Mouse (Mus musculus) liver, postnatal 0 days (tissue): Measurements from ENCODE around the gene Gm49486. TPM values are rescaled to one million over a fixed set of nuclear protein-coding genes. Genes with fewer than 3 reads are reported as not detected.

Experiments
- ATAC-seq: fragments of 200-750 bp; cut with Nextera tagmentation; 2 replicates; pipeline ENCODE4 v1.8.0; 2017; ENCODE audit warnings: mild to moderate bottlenecking, moderate library complexity
- DNase-seq: peaks from one replicate; pipeline ENCODE4 v3.0.0-alpha.2; 2016
- H3K27ac ChIP-seq: fragments of 300-500 bp; sonication (generic); 2 replicates; pipeline ENCODE4 v1.5.1; 2014; ENCODE audit warnings: antibody characterized with exemption, moderate library complexity, mild to moderate bottlenecking, low read depth
- H3K27me3 ChIP-seq: fragments of 300-500 bp; sonication (generic); 2 replicates; pipeline ENCODE4 v1.6.1; 2014; ENCODE audit warnings: low read length, control low read depth, mixed read lengths; ENCODE audit not compliant: insufficient read depth
- H3K36me3 ChIP-seq: fragments of 300-500 bp; sonication (generic); replicated peaks from 2 replicates; pipeline ENCODE4 v1.6.1; 2014; ENCODE audit warnings: mild to moderate bottlenecking, control low read depth, low read length, moderate library complexity, mixed read lengths; ENCODE audit not compliant: insufficient read depth
- H3K4me1 ChIP-seq: fragments of 300-500 bp; sonication (generic); 2 replicates; pipeline ENCODE4 v1.6.1; 2014; ENCODE audit warnings: antibody characterized with exemption, mild to moderate bottlenecking, control low read depth; ENCODE audit not compliant: insufficient read depth
- H3K4me2 ChIP-seq: fragments of 300-500 bp; sonication (generic); 2 replicates; pipeline ENCODE4 v1.6.1; 2014; ENCODE audit warnings: low read depth, mild to moderate bottlenecking, low read length, moderate library complexity, mixed read lengths
- H3K4me3 ChIP-seq: fragments of 300-500 bp; sonication (generic); 2 replicates; pipeline ENCODE4 v1.5.1; 2014; ENCODE audit warnings: low read depth, low read length
- H3K9ac ChIP-seq: fragments of 300-500 bp; sonication (generic); replicated peaks from 2 replicates; pipeline ENCODE4 v1.6.1; 2014; ENCODE audit warnings: mild to moderate bottlenecking, moderate library complexity
- H3K9me3 ChIP-seq: fragments of 300-500 bp; sonication (generic); 2 replicates; pipeline ENCODE4 v1.6.1; 2016; ENCODE audit warnings: mild to moderate bottlenecking, control low read depth, low read length, mixed read lengths
- CTCF ChIP-seq: sonication (generic); IDR thresholded peaks from 2 replicates; pipeline ENCODE4 v1.5.1; 2016; ENCODE audit warnings: antibody characterized with exemption, low read depth
- EP300 ChIP-seq: IDR thresholded peaks from 2 replicates; pipeline ENCODE4 v1.6.1; 2016; ENCODE audit warnings: antibody characterized with exemption, low read depth, mild to moderate bottlenecking
- WGBS: fragments of 180-500 bp; shearing (Covaris S2); extraction: QIAGEN DNeasy Blood & Tissue Kit; methylation state at CpG from one replicate; pipeline ENCODE4 v1.1.7; 2014; ENCODE audit not compliant: insufficient replicate concordance; 5-methylcytosine and 5-hydroxymethylcytosine counted together
- polyA plus RNA-seq: library from polyadenylated mRNA; unstranded; fragments of >200 nt; fragmentation: Nextera tagmentation; extraction: Ambion mirVana; gene quantifications from 2 replicates; pipeline ENCODE4 v1.2.1, GENCODE M21; 2015

Gm49486 gene
- polyA plus RNA-seq, 1 experiment from 2014 or later, result 0.08 TPM

DNA sequence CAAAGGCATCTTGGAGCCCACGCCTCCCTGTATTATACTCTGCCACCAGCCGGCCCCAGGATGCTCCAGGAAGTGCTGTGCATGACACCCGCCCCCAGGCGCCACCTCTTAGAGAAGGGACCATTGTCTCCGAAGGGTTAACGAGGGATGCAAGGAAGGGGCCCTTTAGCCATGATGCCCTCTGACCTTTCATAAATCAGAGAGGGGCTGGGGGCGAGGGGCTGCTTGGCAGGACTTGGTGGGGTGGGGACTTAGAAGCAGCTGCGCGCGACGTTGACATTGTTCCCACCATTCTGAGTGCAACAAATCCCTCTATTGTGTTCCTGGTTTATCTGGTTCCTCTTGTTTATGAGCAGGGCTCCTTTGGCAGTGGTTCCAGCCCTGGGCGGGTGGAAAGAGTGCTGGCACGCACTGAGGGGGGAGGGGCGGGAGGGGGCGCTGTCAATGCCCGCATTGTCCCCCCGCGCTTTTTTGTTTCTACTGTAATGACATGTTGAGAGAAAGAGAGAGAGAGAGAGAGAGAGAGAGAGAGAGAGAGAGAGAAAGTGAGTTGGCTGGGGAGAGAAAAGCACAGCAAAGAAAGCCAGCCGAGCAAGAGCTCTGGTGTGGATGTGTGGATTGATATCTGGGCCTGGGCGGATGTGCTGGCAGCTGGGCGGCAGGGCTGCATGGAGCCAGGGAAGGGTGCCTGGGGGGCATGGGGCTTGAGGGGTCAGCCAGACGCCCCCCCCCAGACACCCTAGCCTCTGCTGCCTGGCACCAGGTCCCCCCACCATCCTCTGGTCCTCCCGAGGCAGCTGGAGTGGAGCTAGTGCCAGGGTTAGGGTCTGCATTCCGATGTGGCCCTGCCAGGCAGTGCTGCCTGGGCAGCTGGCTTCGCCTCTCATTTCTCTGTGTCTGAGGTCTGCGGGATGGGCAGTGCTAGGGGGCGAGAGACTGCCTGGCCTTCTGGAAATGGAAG is 36.0 kb upstream of the Gm49486 start:
- peaks cover 13% of the 10 kb centered on the region; the same call in 1 of the 2 replicates for H3K4me1 ChIP-seq
- no peaks in the 10 kb centered on the region for H3K27me3 ChIP-seq
- no peaks in the 10 kb centered on the region for H3K9me3 ChIP-seq
- ATAC-seq (no peak), DNase-seq (no peak)
- H3K9ac ChIP-seq, result no peak overlapping the region
- H3K4me3 ChIP-seq, result no peak overlapping the region
- 58% methylated on average over 26 of the region's 27 CpGs for WGBS
- no peaks in the 10 kb centered on the region for H3K36me3 ChIP-seq
- no peak overlapping the region for H3K27ac ChIP-seq
- no peak for TF ChIP-seq CTCF
- H3K4me2 ChIP-seq, result no peak overlapping the region

DNA sequence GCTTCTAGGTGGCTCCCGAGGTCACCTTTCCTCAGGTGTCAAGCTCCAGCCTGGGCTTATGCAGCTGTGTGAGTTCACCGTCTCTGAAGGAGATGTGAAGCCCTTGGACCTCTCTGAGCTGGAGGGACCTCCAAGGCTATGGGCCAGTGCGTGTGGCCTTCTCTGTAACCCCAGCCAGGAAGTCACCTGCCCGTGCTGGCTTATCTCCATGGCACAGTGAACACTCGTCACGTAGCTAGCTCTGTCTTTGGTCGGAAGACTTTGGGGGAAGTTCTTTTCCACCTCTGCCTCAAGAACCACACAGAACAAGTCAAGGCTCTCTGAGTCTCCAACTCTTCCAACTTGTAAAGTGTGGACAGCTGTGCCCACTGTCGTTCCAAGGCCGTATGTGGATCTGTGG is 35.1 kb upstream of the Gm49486 start:
- Histone ChIP-seq H3K4me3 (no peak overlapping the region), H3K27ac (no peak overlapping the region), H3K4me1 (peaks cover 13% of the 10 kb centered on the region; the same call in 1 of the 2 replicates), H3K9ac (no peak overlapping the region), H3K4me2 (no peak overlapping the region), H3K27me3 (no peaks in the 10 kb centered on the region), H3K9me3 (no peaks in the 10 kb centered on the region), H3K36me3 (no peaks in the 10 kb centered on the region)
- no peak for TF ChIP-seq CTCF
- no peak for TF ChIP-seq EP300
- no peak for ATAC-seq
- WGBS, result 42% methylated on average over 9 of the region's 9 CpGs
- DNase-seq, result no peak

- no peaks in the 10 kb centered on the region for H3K36me3 ChIP-seq
- peaks cover 13% of the 10 kb centered on the region; the same call in 1 of the 2 replicates for H3K4me1 ChIP-seq
- H3K27me3 ChIP-seq, result no peaks in the 10 kb centered on the region
- ATAC-seq (peak; percentile 35; the same call in 1 of the 2 replicates), DNase-seq (no peak)
- H3K4me2 ChIP-seq, result no peak overlapping the region
- H3K27ac ChIP-seq, result no peak overlapping the region
- TF ChIP-seq CTCF (no peak), EP300 (no peak)
- H3K9me3 ChIP-seq, result no peaks in the 10 kb centered on the region
- H3K4me3 ChIP-seq, result no peak overlapping the region
- WGBS, result 69% methylated on average over 2 of the region's 2 CpGs
- H3K9ac ChIP-seq, result no peak overlapping the region
Observed at GRCm38 (mm10) chr15:79194946-79195345, 34.2 kb upstream of the Gm49486 start.

DNA sequence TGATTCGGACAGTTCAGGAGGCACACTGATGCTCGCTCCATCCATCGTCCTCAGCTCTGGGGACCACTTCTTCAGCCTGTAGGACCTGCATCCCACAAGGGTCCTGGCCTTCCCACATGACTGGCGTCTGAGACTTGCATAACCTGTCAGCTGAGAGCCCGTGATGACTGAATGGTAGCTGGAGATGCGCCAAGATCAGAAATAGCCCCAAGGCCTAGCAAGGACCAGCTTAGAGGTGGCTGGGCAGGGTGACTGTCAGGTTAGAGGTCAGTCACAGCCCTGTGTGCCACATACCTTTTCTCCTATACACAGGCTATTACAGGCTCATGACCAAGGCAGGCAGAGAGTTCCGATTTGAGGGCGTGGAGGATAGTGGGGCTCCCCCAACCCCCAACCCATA is 33.7 kb upstream of the Gm49486 start:
- TF ChIP-seq CTCF (no peak), EP300 (no peak)
- ATAC-seq (peak; percentile 61), DNase-seq (peak; percentile 44)
- Histone ChIP-seq H3K4me2 (no peak overlapping the region), H3K27ac (no peak overlapping the region), H3K27me3 (no peaks in the 10 kb centered on the region), H3K9ac (no peak overlapping the region), H3K36me3 (no peaks in the 10 kb centered on the region), H3K4me3 (no peak overlapping the region), H3K9me3 (no peaks in the 10 kb centered on the region), H3K4me1 (peaks cover 13% of the 10 kb centered on the region; the same call in 1 of the 2 replicates)
- 61% methylated on average over 8 of the region's 8 CpGs for WGBS

DNA sequence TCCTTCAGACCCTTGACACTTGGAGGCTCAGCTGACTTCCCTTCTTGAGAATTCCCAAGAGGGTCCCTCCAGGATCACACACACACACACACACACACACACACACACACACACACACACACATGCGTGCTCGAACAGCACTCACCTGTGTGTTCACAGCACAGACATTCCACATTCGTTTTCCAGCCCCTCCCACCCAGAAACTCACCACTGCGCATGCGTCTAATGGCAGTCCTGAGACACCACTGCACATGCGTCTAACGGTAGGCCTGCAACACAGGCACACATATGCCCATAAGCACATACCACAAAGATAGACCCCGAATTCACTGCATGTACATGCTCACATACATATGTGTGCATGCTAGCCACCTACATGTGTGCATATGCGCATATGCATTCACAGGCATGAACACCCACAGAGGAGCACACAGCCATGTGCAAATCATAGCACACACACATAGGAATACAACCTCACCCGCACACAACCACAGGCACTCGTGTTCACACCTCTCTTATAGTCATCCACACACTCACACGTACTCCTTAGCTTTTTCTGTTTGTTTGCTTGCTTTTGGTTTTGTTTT is 29.7 kb upstream of the Gm49486 start:
- no peak for ATAC-seq
- TF ChIP-seq EP300 (no peak), CTCF (no peak)
- 86% methylated on average over 12 of the region's 12 CpGs for WGBS

GRCm38 (mm10) chr15:79201491-79202150 is 27.6 kb upstream of the Gm49486 start:
- TF ChIP-seq CTCF (no peak), EP300 (no peak)
- Histone ChIP-seq H3K27me3 (no peaks in the 10 kb centered on the region; the same call in 1 of the 2 replicates), H3K9ac (no peak overlapping the region), H3K36me3 (no peaks in the 10 kb centered on the region), H3K4me3 (no peak overlapping the region), H3K4me2 (no peak overlapping the region), H3K9me3 (no peaks in the 10 kb centered on the region), H3K27ac (no peak overlapping the region), H3K4me1 (no peaks in the 10 kb centered on the region)
- DNase-seq, result no peak
- ATAC-seq, result no peak
- 39% methylated on average over 13 of the region's 13 CpGs for WGBS

More for the DNA sequence above, 29.7 kb upstream of the Gm49486 start:
- Histone ChIP-seq H3K27ac (no peak overlapping the region), H3K4me2 (no peak overlapping the region), H3K9me3 (no peaks in the 10 kb centered on the region), H3K36me3 (no peaks in the 10 kb centered on the region), H3K4me1 (peaks cover 7% of the 10 kb centered on the region; the same call in 1 of the 2 replicates), H3K27me3 (no peaks in the 10 kb centered on the region; the same call in 1 of the 2 replicates), H3K9ac (no peak overlapping the region), H3K4me3 (no peak overlapping the region)
- DNase-seq, result no peak
